7 mouse cellular contexts compared by ENCODE assay signal in genomic region chr17:74529533-74529824, GRCm38 (mm10). TPM values are rescaled to one million over a fixed set of nuclear protein-coding genes. Genes with fewer than 3 reads are reported as not detected.
DNase-seq lines count a peak whose midpoint lies in the region; ATAC-seq and TF ChIP-seq lines count a peak whose summit lies in the region.

No protein-coding gene starts in this region.

- H3K27ac ChIP-seq in lung, postnatal 0 days (ENCODE audit: low read length): peak overlapping the region; percentile 98
- H3K27ac ChIP-seq in embryonic facial prominence, embryonic 15.5 days (replicated peaks): peak overlapping the region; percentile 98; the same call in 1 of the 2 replicates
- H3K27ac ChIP-seq in intestine, postnatal 0 days (ENCODE audit: low read depth, low read length): peak overlapping the region; percentile 98

- no peak for TF ChIP-seq POLR2A in myocyte (IDR thresholded peaks at IDR 0.05; ENCODE audit: insufficient read length, low read depth)

- peak overlapping the region; percentile 69 for H3K4me2 ChIP-seq in lung, postnatal 0 days (replicated peaks; ENCODE audit: low read depth, low read length)
- H3K4me2 ChIP-seq in embryonic facial prominence, embryonic 15.5 days (replicated peaks): peak overlapping the region; percentile 59
- H3K4me2 ChIP-seq in intestine, postnatal 0 days (replicated peaks; ENCODE audit: low read depth): peak overlapping the region; percentile 89
- H3K4me2 ChIP-seq in myocyte (ENCODE audit: low read depth): peak overlapping the region; percentile 93

- H3K36me3 ChIP-seq in lung, postnatal 0 days (ENCODE audit: insufficient read depth, low read length): no peaks in the 10 kb centered on the region
- H3K36me3 ChIP-seq in embryonic facial prominence, embryonic 15.5 days: no peaks in the 10 kb centered on the region
- no peaks in the 10 kb centered on the region for H3K36me3 ChIP-seq in intestine, postnatal 0 days (ENCODE audit: control insufficient read depth, insufficient read depth)
- H3K36me3 ChIP-seq in myocyte (ENCODE audit: control insufficient read depth, insufficient read depth): no peaks in the 10 kb centered on the region

- H3K4me3 ChIP-seq in lung, postnatal 0 days (ENCODE audit: low read depth, low read length): peak overlapping the region; percentile 94
- H3K4me3 ChIP-seq in embryonic facial prominence, embryonic 15.5 days (replicated peaks): peak overlapping the region; percentile 90
- H3K4me3 ChIP-seq in intestine, postnatal 0 days (ENCODE audit: low read depth, low read length): peak overlapping the region; percentile 78
- peak overlapping the region; percentile 92 for H3K4me3 ChIP-seq in myocyte

- peak overlapping the region; percentile 96 for H3ac ChIP-seq in myocyte (ENCODE audit: control insufficient read depth, insufficient read length)

- no peak for TF ChIP-seq EP300 in lung, postnatal 0 days (IDR thresholded peaks at IDR 0.05)

- DNase-seq in lung, postnatal 0 days (ENCODE audit: low spot score): no peak
- no peak for DNase-seq in lung, postnatal 10 days
- DNase-seq in gastrocnemius, adult 8-10 months (ENCODE audit: low spot score in 2 of 2): no peak

- WGBS in lung, postnatal 0 days: 12% methylated on average over 3 of the region's 3 CpGs
- WGBS in embryonic facial prominence, embryonic 15.5 days: 8% methylated on average over 3 of the region's 3 CpGs
- WGBS in intestine, postnatal 0 days: 10% methylated on average over 3 of the region's 3 CpGs

- no peaks in the 10 kb centered on the region for H3K9me3 ChIP-seq in lung, postnatal 0 days (ENCODE audit: low read length)
- no peaks in the 10 kb centered on the region for H3K9me3 ChIP-seq in embryonic facial prominence, embryonic 15.5 days (replicated peaks)
- no peaks in the 10 kb centered on the region for H3K9me3 ChIP-seq in intestine, postnatal 0 days (ENCODE audit: control insufficient read depth)

- no peak for ATAC-seq in lung, postnatal 0 days
- no peak for ATAC-seq in embryonic facial prominence, embryonic 15.5 days (ENCODE audit: insufficient number of reproducible peaks, low FRiP score, low TSS enrichment, low read depth)
- ATAC-seq in intestine, postnatal 0 days: no peak
- no peak for ATAC-seq in activated CD4-positive, CD25-positive, alpha-beta regulatory T cell, adult 4 months

- peaks cover 9% of the 10 kb centered on the region; the same call in 1 of the 2 replicates for H3K4me1 ChIP-seq in lung, postnatal 0 days (ENCODE audit: insufficient read depth, low read depth, low read length)
- H3K4me1 ChIP-seq in embryonic facial prominence, embryonic 15.5 days: peaks cover 18% of the 10 kb centered on the region
- no peaks in the 10 kb centered on the region; the same call in 1 of the 2 replicates for H3K4me1 ChIP-seq in intestine, postnatal 0 days (replicated peaks; ENCODE audit: control insufficient read depth, insufficient read depth, low read length)

- peaks cover 58% of the 10 kb centered on the region for H3K79me2 ChIP-seq in myocyte (ENCODE audit: control insufficient read depth, insufficient read depth)

- H3K9ac ChIP-seq in lung, postnatal 0 days (replicated peaks; ENCODE audit: low read depth): peak overlapping the region; percentile 96
- peak overlapping the region; percentile 93 for H3K9ac ChIP-seq in embryonic facial prominence, embryonic 15.5 days
- H3K9ac ChIP-seq in intestine, postnatal 0 days (ENCODE audit: low read depth, low read length): peak overlapping the region; percentile 88

- TF ChIP-seq CTCF in lung, postnatal 0 days (IDR thresholded peaks at IDR 0.05): no peak
- TF ChIP-seq CTCF in intestine, postnatal 0 days (IDR thresholded peaks at IDR 0.05; ENCODE audit: low read depth): no peak

- no peaks in the 10 kb centered on the region for H3K27me3 ChIP-seq in lung, postnatal 0 days (replicated peaks; ENCODE audit: insufficient read depth, low read length)
- H3K27me3 ChIP-seq in embryonic facial prominence, embryonic 15.5 days: no peaks in the 10 kb centered on the region
- no peaks in the 10 kb centered on the region for H3K27me3 ChIP-seq in intestine, postnatal 0 days (replicated peaks; ENCODE audit: control insufficient read depth, insufficient read depth, low read length)
- H3K27me3 ChIP-seq in myocyte (ENCODE audit: control insufficient read depth, insufficient read depth, insufficient read length): no peaks in the 10 kb centered on the region

TF ChIP-seq in myocyte, 11 proteins besides CTCF, POLR2A, EP300 and RAD21:
- TF ChIP-seq TCF12 (IDR thresholded peaks at IDR 0.05; ENCODE audit: insufficient read depth, poor library complexity, severe bottlenecking) (no peak), MYOG (IDR thresholded peaks at IDR 0.05; ENCODE audit: control insufficient read depth in 1 of 3, insufficient read depth in 1 of 3, insufficient read length in 2 of 3, low read depth in 2 of 3) (no peak), TCF3 (IDR thresholded peaks at IDR 0.05; ENCODE audit: insufficient read length, low read depth) (no peak), E2F4 (IDR thresholded peaks at IDR 0.05; ENCODE audit: insufficient read depth) (no peak), REST (IDR thresholded peaks at IDR 0.05; ENCODE audit: insufficient read depth, insufficient read length) (no peak), SRF (IDR thresholded peaks at IDR 0.05; ENCODE audit: control insufficient read depth, insufficient read length, low read depth) (no peak), MAX (IDR thresholded peaks at IDR 0.05; ENCODE audit: low read depth) (no peak), POLR2AphosphoS2 (IDR thresholded peaks at IDR 0.05; ENCODE audit: insufficient read length, low read depth) (no peak), USF1 (IDR thresholded peaks at IDR 0.05; ENCODE audit: low read depth) (no peak), MYOD1 (IDR thresholded peaks at IDR 0.05; ENCODE audit: control insufficient read depth in 1 of 3, insufficient read length in 2 of 3, low read depth in 2 of 3) (no peak), CEBPB (IDR thresholded peaks at IDR 0.05; ENCODE audit: insufficient read depth, poor library complexity, severe bottlenecking) (no peak)

RNA-seq across cellular contexts. Expression of gene Birc6, which starts 1.4 kb away (rescaled TPM):
- 104 and 108 TPM in 2 replicates for polyA plus RNA-seq in lung, postnatal 0 days (2015; fragmentation: Nextera tagmentation; extraction: Ambion mirVana)
- 78.6 and 79.5 TPM in 2 replicates for polyA plus RNA-seq in embryonic facial prominence, embryonic 15.5 days (2015; fragmentation: Nextera tagmentation; extraction: Ambion mirVana)
- 63.7 and 70.7 TPM in 2 replicates for polyA plus RNA-seq in intestine, postnatal 0 days (2015; fragmentation: Nextera tagmentation; extraction: Ambion mirVana)
- 20.1 TPM for polyA plus RNA-seq in myocyte (2012; fragmentation: generic; extraction: Trizol)
- polyA plus RNA-seq in activated CD4-positive, CD25-positive, alpha-beta regulatory T cell, adult 4 months (2017; shearing (Covaris generic)): 100 to 1,000 TPM; 135 to 257 TPM
- total RNA-seq in gastrocnemius, adult 8-10 months (2022): 10 to 100 TPM; 56.9 to 74.8 (median 60.7) TPM

RNA-seq across cellular contexts. Expression of gene Yipf4, which starts 40.2 kb away (rescaled TPM):
- polyA plus RNA-seq in lung, postnatal 0 days (2015; fragmentation: Nextera tagmentation; extraction: Ambion mirVana): 106 and 112 TPM in 2 replicates
- polyA plus RNA-seq in embryonic facial prominence, embryonic 15.5 days (2015; fragmentation: Nextera tagmentation; extraction: Ambion mirVana): 68.0 and 71.9 TPM in 2 replicates
- polyA plus RNA-seq in intestine, postnatal 0 days (2015; fragmentation: Nextera tagmentation; extraction: Ambion mirVana): 77.1 and 82.8 TPM in 2 replicates
- polyA plus RNA-seq in myocyte (2012; fragmentation: generic; extraction: Trizol): 20.0 TPM
- 10 to 100 TPM; 10.3 to 17.7 TPM for polyA plus RNA-seq in activated CD4-positive, CD25-positive, alpha-beta regulatory T cell, adult 4 months (2017; shearing (Covaris generic))
- total RNA-seq in gastrocnemius, adult 8-10 months (2022): 10 to 100 TPM; 27.7 to 43.6 (median 32.0) TPM
